ENCODE assay signal across 21 mouse cellular contexts in the genomic region with DNA sequence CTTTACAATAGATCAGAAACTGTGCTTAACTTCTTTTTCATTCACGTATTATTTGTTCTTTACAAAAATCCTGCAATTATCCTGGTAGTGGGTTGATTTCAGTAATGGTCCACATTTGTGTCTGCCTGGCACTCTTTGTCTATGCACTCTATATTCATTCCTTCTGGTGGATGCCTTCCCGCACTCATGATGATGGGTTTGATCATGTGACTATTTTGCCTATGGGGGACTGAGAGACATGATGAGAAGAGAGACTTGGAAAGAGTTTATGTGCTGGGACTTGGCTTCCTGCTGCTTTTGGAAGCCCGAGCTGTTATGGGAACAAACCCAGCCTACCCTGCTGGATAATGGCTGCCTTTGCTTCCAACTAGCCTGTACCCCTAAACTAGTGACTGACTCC.
DNase-seq lines count a peak whose midpoint lies in the region; ATAC-seq and TF ChIP-seq lines count a peak whose summit lies in the region.
"Had no signal": no experiment of that assay in that cellular context is flagged by ENCODE, and none has a peak within 500 bp of the region (broad histone marks: within the 10 kb centered on the region; RNA-seq: fewer than 3 reads in every experiment).

No protein-coding gene starts in this region.

- no peak overlapping the region for H3K4me3 ChIP-seq in forebrain, embryonic 14.5 days (ENCODE audit: low read depth, low read length)
- no peak overlapping the region for H3K4me3 ChIP-seq in forebrain, embryonic 11.5 days (ENCODE audit: low read depth, low read length)
- no peak overlapping the region for H3K4me3 ChIP-seq in forebrain, postnatal 0 days (ENCODE audit: low read depth, low read length)
- H3K4me3 ChIP-seq: embryonic facial prominence, embryonic 13.5 days; embryonic facial prominence, embryonic 15.5 days; erythroblast, embryonic 14.5 days; gastrocnemius, adult 2 months had no signal

- TF ChIP-seq CTCF in brain, embryonic 14.5 days (IDR thresholded peaks at IDR 0.05; ENCODE audit: borderline replicate concordance, extremely low read depth, insufficient read depth, insufficient read length) = no peak
- no peak for TF ChIP-seq CTCF in forebrain, postnatal 0 days (IDR thresholded peaks at IDR 0.05; ENCODE audit: low read depth)

- WGBS in forebrain, embryonic 14.5 days = 70% methylated on average over 3 of the region's 3 CpGs
- 79% methylated on average over 3 of the region's 3 CpGs for WGBS in forebrain, embryonic 11.5 days
- 53% methylated on average over 3 of the region's 3 CpGs for WGBS in forebrain, postnatal 0 days

- no peak overlapping the region for H3K27ac ChIP-seq in forebrain, embryonic 14.5 days (ENCODE audit: low read depth, low read length)
- H3K27ac ChIP-seq in forebrain, embryonic 11.5 days (ENCODE audit: low read depth, low read length) = no peak overlapping the region
- H3K27ac ChIP-seq in forebrain, postnatal 0 days (ENCODE audit: low read depth, low read length) = no peak overlapping the region
- H3K27ac ChIP-seq: embryonic facial prominence, embryonic 13.5 days; embryonic facial prominence, embryonic 15.5 days; gastrocnemius, adult 2 months had no signal

- no peaks in the 10 kb centered on the region for H3K27me3 ChIP-seq in forebrain, embryonic 14.5 days (replicated peaks; ENCODE audit: control insufficient read depth, insufficient read depth, low read length)
- no peaks in the 10 kb centered on the region for H3K27me3 ChIP-seq in forebrain, embryonic 11.5 days (ENCODE audit: control insufficient read depth, insufficient read depth, low read length)
- no peaks in the 10 kb centered on the region for H3K27me3 ChIP-seq in forebrain, postnatal 0 days (ENCODE audit: insufficient read depth, low read length)
- H3K27me3 ChIP-seq: embryonic facial prominence, embryonic 13.5 days; embryonic facial prominence, embryonic 15.5 days had no signal

- H3K36me3 ChIP-seq in forebrain, embryonic 14.5 days (ENCODE audit: control insufficient read depth, insufficient read depth, low read length) = no peaks in the 10 kb centered on the region
- no peaks in the 10 kb centered on the region for H3K36me3 ChIP-seq in forebrain, embryonic 11.5 days (ENCODE audit: control insufficient read depth, insufficient read depth, low read length)
- H3K36me3 ChIP-seq in forebrain, postnatal 0 days (ENCODE audit: insufficient read depth) = no peaks in the 10 kb centered on the region
- H3K36me3 ChIP-seq: embryonic facial prominence, embryonic 13.5 days; embryonic facial prominence, embryonic 15.5 days had no signal

- no peaks in the 10 kb centered on the region for H3K4me1 ChIP-seq in forebrain, embryonic 14.5 days (ENCODE audit: control insufficient read depth, insufficient read depth, low read length)
- H3K4me1 ChIP-seq in forebrain, embryonic 11.5 days (replicated peaks; ENCODE audit: control insufficient read depth, insufficient read depth, low read length) = no peaks in the 10 kb centered on the region
- no peaks in the 10 kb centered on the region for H3K4me1 ChIP-seq in forebrain, postnatal 0 days (ENCODE audit: insufficient read depth)
- H3K4me1 ChIP-seq: embryonic facial prominence, embryonic 13.5 days; embryonic facial prominence, embryonic 15.5 days had no signal

- H3K4me2 ChIP-seq in forebrain, embryonic 14.5 days (ENCODE audit: low read length) = no peak overlapping the region
- H3K4me2 ChIP-seq in forebrain, embryonic 11.5 days (ENCODE audit: low read depth, low read length, severe bottlenecking) = no peak overlapping the region
- H3K4me2 ChIP-seq in forebrain, postnatal 0 days (ENCODE audit: low read depth) = no peak overlapping the region
- H3K4me2 ChIP-seq: embryonic facial prominence, embryonic 13.5 days; embryonic facial prominence, embryonic 15.5 days had no signal

- no peak for TF ChIP-seq POLR2A in brain, embryonic 14.5 days (IDR thresholded peaks at IDR 0.05; ENCODE audit: borderline replicate concordance, extremely low read depth, insufficient read depth, insufficient read length, poor library complexity, severe bottlenecking)

- H3K9ac ChIP-seq in forebrain, embryonic 14.5 days (ENCODE audit: low read length) = no peak overlapping the region
- no peak overlapping the region for H3K9ac ChIP-seq in forebrain, embryonic 11.5 days (ENCODE audit: low read length)
- no peak overlapping the region for H3K9ac ChIP-seq in forebrain, postnatal 0 days
- H3K9ac ChIP-seq: embryonic facial prominence, embryonic 13.5 days; embryonic facial prominence, embryonic 15.5 days had no signal

- ATAC-seq in forebrain, embryonic 14.5 days = no peak
- ATAC-seq in forebrain, embryonic 11.5 days (replicated peaks; ENCODE audit: low FRiP score) = no peak
- ATAC-seq in forebrain, postnatal 0 days = peak; percentile 53

- peak; percentile 24 for DNase-seq in forebrain, embryonic 14.5 days (ENCODE audit: low spot score)
- no peak for DNase-seq in forebrain, embryonic 11.5 days (ENCODE audit: low spot score)
- peak; percentile 5 for DNase-seq in brain, adult 2 months (ENCODE audit: low read depth, low spot score)
- peak; percentile 39 for DNase-seq in brain, embryonic 14.5 days (ENCODE audit: low read depth)
- peak; percentile 24 for DNase-seq in forebrain, postnatal 0 days
- no peak for DNase-seq in adrenal gland, adult (ENCODE audit: inconsistent age in 2 of 2, low spot score in 1 of 2)
- DNase-seq in thymus, postnatal 10 days (ENCODE audit: low spot score in 2 of 2) = no peak
- DNase-seq: adrenal gland, adult 2 months; adrenal gland, postnatal 10 days; adrenal gland, postnatal 25 days; cerebellum, adult 11 months; cerebellum, adult 18-20 months; cerebellum, adult 8-10 months; cerebellum, adult 9-11 months; cerebellum, postnatal 14 days; cerebellum, postnatal 36 days; embryo, embryonic 11 days; gastrocnemius, adult 2 months had no signal

- no peaks in the 10 kb centered on the region for H3K9me3 ChIP-seq in forebrain, embryonic 14.5 days (replicated peaks; ENCODE audit: control insufficient read depth, low read length)
- no peaks in the 10 kb centered on the region for H3K9me3 ChIP-seq in forebrain, embryonic 11.5 days (ENCODE audit: control insufficient read depth, low read length)
- H3K9me3 ChIP-seq in forebrain, postnatal 0 days (ENCODE audit: low read length) = no peaks in the 10 kb centered on the region
- H3K9me3 ChIP-seq: embryonic facial prominence, embryonic 13.5 days; embryonic facial prominence, embryonic 15.5 days had no signal

Comparison
In these comparisons a context has a peak if more than half of its experiments do, and no peak if none do; other contexts are left out.
1. DNase-seq: peak in forebrain, embryonic 14.5 days (single experiment), brain, adult 2 months (single experiment), brain, embryonic 14.5 days (single experiment) and forebrain, postnatal 0 days (single experiment); none in forebrain, embryonic 11.5 days (single experiment), adrenal gland, adult (0 of 2) and thymus, postnatal 10 days (0 of 2).